Mouse (Mus musculus): ENCODE results near the gene Gm9844. TPM values are rescaled to one million over a fixed set of nuclear protein-coding genes. Genes with fewer than 3 reads are reported as not detected.
A peak's percentile ranks its signal among the peaks of the same experiment; 100 is the strongest.
"Not testable (repeated sequence)": the region's sequence is repeated elsewhere in the genome, so short reads cannot be mapped to it uniquely, and the experiment has no call there.

Gm9844 gene
- polyA plus RNA-seq, 1 experiment from 2014 or later = 17.8 TPM

DNA sequence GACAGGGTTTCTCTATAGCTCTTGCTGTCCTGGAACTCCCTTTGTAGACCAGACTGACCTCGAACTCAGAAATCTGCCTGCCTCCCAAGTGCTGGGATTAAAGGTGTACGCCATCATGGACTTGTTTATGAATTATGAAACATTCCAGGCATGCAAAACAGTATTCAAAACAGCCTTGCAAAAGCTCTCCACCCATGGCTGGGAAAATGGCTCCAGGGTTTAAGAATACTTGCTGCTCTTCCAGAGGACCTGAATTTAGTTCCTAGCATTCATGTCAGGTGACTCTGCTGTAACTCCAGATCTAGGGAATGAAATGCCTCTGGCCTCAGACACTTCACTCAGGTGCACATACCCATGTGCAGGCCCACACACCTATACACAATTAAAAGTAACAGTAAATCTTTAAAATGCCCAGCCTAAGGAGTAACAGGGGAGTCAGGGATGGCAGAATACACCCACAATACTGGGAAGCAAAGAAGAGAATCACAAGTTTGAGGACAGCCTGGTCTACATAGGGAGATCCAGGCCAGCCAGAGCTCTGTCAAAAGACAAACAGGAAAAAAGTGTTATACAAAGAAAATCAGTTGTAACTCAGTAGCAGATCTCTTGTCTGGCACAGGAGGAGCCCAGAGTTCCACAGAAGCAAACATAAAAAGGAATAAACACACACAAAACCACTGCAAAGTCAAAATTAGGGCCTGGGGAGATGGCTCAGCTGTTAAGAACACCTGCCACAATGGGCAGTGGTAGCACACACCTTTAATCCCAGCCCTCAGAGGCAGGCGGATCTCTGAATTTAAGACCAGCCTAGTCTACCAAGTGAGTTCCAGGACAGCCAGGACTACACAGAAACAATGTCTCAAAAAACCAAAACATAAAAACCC, 29.5 kb downstream of the Gm9844 start:
- 66% methylated on average over 3 of the region's 3 CpGs for WGBS
- Histone ChIP-seq H3K4me1 (replicated peaks) (peaks cover 10% of the 10 kb centered on the region; the same call in 1 of the 2 replicates), H3K4me2 (replicated peaks) (no peak overlapping the region), H3K4me3 (replicated peaks) (no peak overlapping the region), H3K27ac (no peak overlapping the region), H3K27me3 (replicated peaks) (no peaks in the 10 kb centered on the region), H3K36me3 (peaks cover 28% of the 10 kb centered on the region), H3K9me3 (no peaks in the 10 kb centered on the region), H3K9ac (no peak overlapping the region)
- no peak for ATAC-seq

- Histone ChIP-seq H3K4me1 (replicated peaks) (peaks cover 4% of the 10 kb centered on the region; the same call in 1 of the 2 replicates), H3K4me3 (replicated peaks) (no peak overlapping the region), H3K27ac (no peak overlapping the region), H3K9ac (no peak overlapping the region), H3K27me3 (replicated peaks) (no peaks in the 10 kb centered on the region), H3K9me3 (no peaks in the 10 kb centered on the region), H3K36me3 (peaks cover 23% of the 10 kb centered on the region), H3K4me2 (replicated peaks) (no peak overlapping the region)
- ATAC-seq = no peak
- 60% methylated on average over 2 of the region's 2 CpGs for WGBS
Measured at GRCm38 (mm10) chr7:24892125-24892583, 30.1 kb downstream of the Gm9844 start.

DNA sequence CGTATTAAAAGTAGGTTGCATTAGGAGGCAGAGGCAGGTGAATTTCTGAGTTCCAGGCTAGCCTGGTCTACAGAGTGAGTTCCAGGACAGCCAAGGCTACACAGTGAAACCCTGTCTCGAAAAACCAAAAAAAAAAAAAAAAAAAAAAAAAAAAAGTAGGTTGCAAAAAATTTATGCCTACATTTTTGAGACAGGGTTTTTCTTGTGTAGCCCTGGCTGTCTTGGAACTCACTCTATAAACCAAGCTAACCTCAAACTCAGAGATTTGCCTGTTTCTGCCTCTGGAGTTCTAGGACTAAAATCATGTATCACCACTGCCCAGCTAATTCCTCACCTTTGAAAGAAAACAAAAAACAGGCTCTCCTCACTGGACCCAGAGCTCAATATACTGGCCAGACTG, 33.7 kb downstream of the Gm9844 start:
- H3K4me1 ChIP-seq (replicated peaks); H3K27ac ChIP-seq; H3K9me3 ChIP-seq; H3K4me2 ChIP-seq (replicated peaks); ATAC-seq; H3K9ac ChIP-seq; H3K4me3 ChIP-seq (replicated peaks); H3K36me3 ChIP-seq; H3K27me3 ChIP-seq (replicated peaks): not testable (repeated sequence)
- 95% methylated on average over 2 of the region's 2 CpGs for WGBS

- no peaks in the 10 kb centered on the region for H3K9me3 ChIP-seq
- H3K27ac ChIP-seq = no peak overlapping the region
- no peaks in the 10 kb centered on the region for H3K4me1 ChIP-seq (replicated peaks)
- no peak overlapping the region for H3K4me3 ChIP-seq (replicated peaks)
- ATAC-seq = no peak
- H3K9ac ChIP-seq = no peak overlapping the region
- no peaks in the 10 kb centered on the region for H3K36me3 ChIP-seq
- H3K4me2 ChIP-seq (replicated peaks) = no peak overlapping the region
- H3K27me3 ChIP-seq (replicated peaks) = no peaks in the 10 kb centered on the region
- WGBS = 89% methylated on average over 8 of the region's 8 CpGs
Measured at GRCm38 (mm10) chr7:24896269-24896668, 34.3 kb downstream of the Gm9844 start.

DNA sequence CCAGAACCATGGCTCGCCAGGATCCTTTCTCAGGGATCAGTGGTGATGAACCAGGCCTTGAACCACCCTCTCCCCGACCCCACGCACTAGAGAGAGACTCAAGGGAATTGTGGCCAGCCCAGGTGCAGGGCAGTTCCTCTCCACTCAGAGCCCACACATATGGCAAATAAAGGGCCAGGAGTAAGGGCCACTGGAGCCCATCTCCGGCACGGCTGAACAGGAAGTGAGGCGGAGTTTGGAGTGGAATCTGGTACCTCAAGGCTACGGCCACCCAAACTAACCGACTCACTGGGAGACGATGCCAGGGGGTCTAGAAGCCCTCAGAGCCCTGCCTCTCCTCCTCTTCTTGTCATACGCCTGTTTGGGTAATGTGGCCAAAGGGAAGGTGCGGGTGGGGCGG, 35.2 kb downstream of the Gm9844 start, which contains the start of gene Cd79a:
Gene Cd79a (plus strand): TSS at position 158 of the 400 bp plus-strand sequence.
- no peaks in the 10 kb centered on the region for H3K9me3 ChIP-seq
- 61% methylated on average over 12 of the region's 12 CpGs for WGBS
- H3K4me1 ChIP-seq (replicated peaks) = no peaks in the 10 kb centered on the region; the same call in 1 of the 2 replicates
- no peaks in the 10 kb centered on the region for H3K27me3 ChIP-seq (replicated peaks)
- H3K4me2 ChIP-seq (replicated peaks) = no peak within 1 kb of the TSS
- H3K36me3 ChIP-seq = no peaks in the 10 kb centered on the region
- H3K4me3 ChIP-seq (replicated peaks) = no peak within 1 kb of the TSS
- no peak for ATAC-seq
- H3K27ac ChIP-seq = no peak within 1 kb of the TSS
- no peak within 1 kb of the TSS for H3K9ac ChIP-seq

GRCm38 (mm10) chr7:24897959-24898358, 35.9 kb downstream of the Gm9844 start:
- Histone ChIP-seq H3K36me3 (no peaks in the 10 kb centered on the region), H3K9ac (no peak overlapping the region), H3K27ac (no peak overlapping the region), H3K4me1 (replicated peaks) (peaks cover 3% of the 10 kb centered on the region; the same call in 1 of the 2 replicates), H3K4me3 (replicated peaks) (no peak overlapping the region), H3K4me2 (replicated peaks) (no peak overlapping the region), H3K9me3 (no peaks in the 10 kb centered on the region), H3K27me3 (replicated peaks) (no peaks in the 10 kb centered on the region)
- ATAC-seq = no peak
- 71% methylated on average over 5 of the region's 5 CpGs for WGBS

DNA sequence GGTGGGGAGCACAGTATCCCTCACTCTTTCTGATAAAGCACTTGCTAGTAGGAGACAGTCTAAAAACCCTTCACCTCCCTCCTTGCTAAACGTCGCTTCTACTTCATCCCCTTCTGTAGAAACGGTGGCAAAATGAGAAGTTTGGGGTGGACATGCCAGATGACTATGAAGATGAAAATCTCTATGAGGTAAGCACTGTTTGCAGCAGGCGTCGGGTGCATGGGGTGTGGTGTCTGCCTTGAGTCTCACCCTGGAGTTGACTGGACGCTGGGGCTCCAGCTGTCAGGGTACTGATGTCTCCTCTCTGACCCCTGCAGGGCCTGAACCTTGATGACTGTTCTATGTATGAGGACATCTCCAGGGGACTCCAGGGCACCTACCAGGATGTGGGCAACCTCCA, 39.1 kb downstream of the Gm9844 start:
- ATAC-seq = no peak
- Histone ChIP-seq H3K27me3 (replicated peaks) (no peaks in the 10 kb centered on the region), H3K9ac (no peak overlapping the region), H3K9me3 (no peaks in the 10 kb centered on the region), H3K4me3 (replicated peaks) (no peak overlapping the region), H3K4me2 (replicated peaks) (no peak overlapping the region), H3K36me3 (no peaks in the 10 kb centered on the region), H3K27ac (no peak overlapping the region), H3K4me1 (replicated peaks) (peaks cover 10% of the 10 kb centered on the region)
- 77% methylated on average over 6 of the region's 6 CpGs for WGBS

DNA sequence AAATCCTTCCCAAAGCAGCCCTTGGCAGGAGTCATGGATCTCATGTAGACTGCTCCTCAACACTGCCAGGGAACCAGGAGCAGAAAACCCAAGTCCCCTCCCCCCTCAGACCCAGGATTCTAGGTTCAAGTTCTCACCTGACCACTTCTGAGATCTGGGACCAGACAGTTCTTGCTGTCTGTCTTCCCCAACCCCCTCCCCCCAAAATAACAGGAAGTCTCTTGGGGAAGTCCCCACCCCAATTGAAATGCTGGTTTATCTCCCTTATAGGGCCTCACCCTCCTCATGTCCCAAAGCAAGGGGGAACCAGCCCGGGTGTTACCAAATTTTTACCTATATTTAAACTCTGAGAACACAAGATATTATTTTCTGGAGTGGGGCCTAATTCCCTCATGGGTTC, 39.8 kb downstream of the Gm9844 start:
- no peak for ATAC-seq
- H3K27ac ChIP-seq = no peak overlapping the region; the same call in 1 of the 2 replicates
- H3K4me2 ChIP-seq (replicated peaks) = no peak overlapping the region
- 57% methylated on average over 1 of the region's 1 CpGs for WGBS
- H3K9ac ChIP-seq = no peak overlapping the region
- H3K4me1 ChIP-seq (replicated peaks) = peaks cover 17% of the 10 kb centered on the region
- H3K27me3 ChIP-seq (replicated peaks) = no peaks in the 10 kb centered on the region
- H3K36me3 ChIP-seq = no peaks in the 10 kb centered on the region
- H3K9me3 ChIP-seq = no peaks in the 10 kb centered on the region
- no peak overlapping the region for H3K4me3 ChIP-seq (replicated peaks)

DNA sequence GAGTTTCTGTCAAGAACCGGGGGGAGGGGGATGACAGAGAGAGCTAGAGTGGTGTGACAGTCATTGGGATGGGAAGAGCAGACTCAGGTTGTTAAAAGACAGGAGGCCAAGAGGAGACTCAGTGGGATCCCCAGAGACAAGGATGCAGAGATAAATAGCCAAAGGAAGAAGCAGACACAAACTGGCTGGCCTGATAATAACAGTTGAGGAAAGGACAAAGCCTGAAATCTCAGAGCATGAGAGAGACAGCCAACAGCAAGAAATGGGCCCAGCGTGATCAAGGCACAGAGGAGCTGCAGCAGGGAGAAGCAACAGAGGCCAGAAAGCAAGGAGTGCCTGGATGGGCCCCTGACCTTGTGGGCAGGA, 40.2 kb downstream of the Gm9844 start:
- Histone ChIP-seq H3K9me3 (no peaks in the 10 kb centered on the region), H3K4me3 (replicated peaks) (peak overlapping the region; percentile 83), H3K9ac (peak overlapping the region; percentile 76), H3K27me3 (replicated peaks) (no peaks in the 10 kb centered on the region), H3K4me1 (replicated peaks) (peaks cover 21% of the 10 kb centered on the region), H3K4me2 (replicated peaks) (peak overlapping the region; percentile 78), H3K27ac (peak overlapping the region; percentile 92), H3K36me3 (no peaks in the 10 kb centered on the region)
- no peak for ATAC-seq
- WGBS = 42% methylated on average over 2 of the region's 2 CpGs

DNA sequence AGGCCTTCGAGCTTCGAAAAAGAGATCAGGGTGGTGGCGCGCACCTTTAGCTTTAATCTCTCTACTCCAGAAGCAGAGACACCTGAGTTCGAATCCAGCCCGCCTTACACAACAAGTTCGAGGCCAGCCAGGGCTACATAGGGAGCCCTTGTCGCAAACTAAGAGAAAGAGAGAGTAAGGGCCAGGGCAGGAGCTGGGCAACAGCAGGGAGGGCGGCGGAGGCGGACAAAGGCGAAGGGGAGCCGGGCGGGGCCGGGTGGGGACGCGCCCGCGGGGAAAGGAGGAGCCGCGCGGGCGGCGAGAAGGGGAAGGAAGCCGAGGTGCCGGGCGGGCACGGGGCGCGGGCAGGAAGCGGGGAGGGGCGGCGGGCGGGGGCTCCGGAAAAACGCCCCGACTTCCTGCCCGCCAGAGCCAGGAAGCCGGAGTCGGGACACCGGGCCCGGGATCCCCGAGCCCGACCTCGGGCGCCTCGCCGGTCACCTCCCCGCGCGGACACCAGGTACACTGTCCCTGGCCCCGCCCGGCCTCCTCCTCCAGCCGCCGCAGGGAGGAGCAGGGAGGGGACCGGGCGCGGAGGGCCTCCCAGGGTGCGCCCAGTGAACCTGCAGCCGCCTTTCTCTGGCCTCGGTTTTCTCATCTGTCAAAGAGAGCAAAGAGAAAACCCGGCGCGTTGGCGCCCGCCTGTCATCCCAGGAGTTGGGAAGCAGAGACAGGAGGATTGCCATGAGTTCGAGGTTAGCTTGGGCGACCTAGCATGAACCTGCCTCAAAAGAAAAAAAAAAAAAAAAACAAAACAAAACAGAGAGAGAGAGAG, 40.8 kb downstream of the Gm9844 start, which contains the start of gene Arhgef1:
Gene Arhgef1 (plus strand): TSS at position 283 of the 814 bp plus-strand sequence.
- no peaks in the 10 kb centered on the region for H3K36me3 ChIP-seq
- H3K4me3 ChIP-seq (replicated peaks) = peak within 1 kb of the TSS; percentile 83
- peak; percentile 65 for ATAC-seq
- H3K4me1 ChIP-seq (replicated peaks) = peaks cover 27% of the 10 kb centered on the region
- H3K27ac ChIP-seq = peak within 1 kb of the TSS; percentile 92
- 4% methylated on average over 45 of the region's 68 CpGs for WGBS
- H3K27me3 ChIP-seq (replicated peaks) = no peaks in the 10 kb centered on the region
- no peaks in the 10 kb centered on the region for H3K9me3 ChIP-seq
- peak within 1 kb of the TSS; percentile 76 for H3K9ac ChIP-seq
- peak within 1 kb of the TSS; percentile 78 for H3K4me2 ChIP-seq (replicated peaks)

DNA sequence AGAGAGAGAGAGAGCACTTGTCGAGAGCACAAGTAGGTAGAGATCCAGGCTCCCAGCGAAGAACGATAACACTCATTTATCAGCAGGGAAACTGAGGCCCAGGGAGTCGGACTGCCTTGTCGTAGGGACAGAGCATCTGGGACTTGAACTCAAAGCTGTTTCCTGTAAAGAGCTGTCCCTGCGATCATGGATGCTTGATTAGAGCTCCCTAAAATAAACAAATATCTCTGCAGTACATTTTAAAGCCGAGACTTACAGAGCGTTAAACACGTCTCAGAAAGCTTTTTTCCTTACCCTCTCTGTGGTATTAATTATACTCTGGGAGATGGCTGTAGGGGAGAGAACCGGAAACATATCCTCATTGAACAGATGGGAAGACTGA, 41.4 kb downstream of the Gm9844 start:
- no peaks in the 10 kb centered on the region for H3K27me3 ChIP-seq (replicated peaks)
- H3K27ac ChIP-seq = peak overlapping the region; percentile 92
- ATAC-seq = no peak
- peak overlapping the region; percentile 83 for H3K4me3 ChIP-seq (replicated peaks)
- no peaks in the 10 kb centered on the region for H3K9me3 ChIP-seq
- peak overlapping the region; percentile 78 for H3K4me2 ChIP-seq (replicated peaks)
- H3K4me1 ChIP-seq (replicated peaks) = peaks cover 27% of the 10 kb centered on the region
- peaks cover 4% of the 10 kb centered on the region; the same call in 1 of the 2 replicates for H3K36me3 ChIP-seq
- H3K9ac ChIP-seq = peak overlapping the region; percentile 76
- 21% methylated on average over 10 of the region's 10 CpGs for WGBS

GRCm38 (mm10) chr7:24904070-24904483, 42.1 kb downstream of the Gm9844 start:
- Histone ChIP-seq H3K27me3 (replicated peaks) (no peaks in the 10 kb centered on the region), H3K4me2 (replicated peaks) (peak overlapping the region; percentile 78), H3K9me3 (no peaks in the 10 kb centered on the region), H3K36me3 (peaks cover 4% of the 10 kb centered on the region; the same call in 1 of the 2 replicates), H3K27ac (peak overlapping the region; percentile 92), H3K9ac (peak overlapping the region; percentile 81), H3K4me1 (replicated peaks) (peaks cover 27% of the 10 kb centered on the region), H3K4me3 (replicated peaks) (peak overlapping the region; percentile 83)
- under 1% methylated on average over 29 of the region's 30 CpGs for WGBS
- ATAC-seq = peak; percentile 96

All from intestine, embryonic 15.5 days (tissue).